Mouse (Mus musculus) lung, postnatal 0 days (tissue): ENCODE measurements around the gene Slc35e3.

ENCODE experiments used
- CTCF ChIP-seq: IDR thresholded peaks from 2 replicates; pipeline ENCODE4 v1.5.1; 2016; ENCODE audit warnings: antibody characterized with exemption, mild to moderate bottlenecking
- EP300 ChIP-seq: IDR thresholded peaks from 2 replicates; pipeline ENCODE4 v1.6.1; 2016; ENCODE audit warnings: antibody characterized with exemption, mild to moderate bottlenecking, control low read depth

GRCm38 (mm10) chr10:117764598-117764997 is 18.4 kb upstream of the Slc35e3 start:
- peak; percentile 50; the same call in 1 of the 2 replicates for TF ChIP-seq EP300
- TF ChIP-seq CTCF, result no peak
